Mouse (Mus musculus) right cerebral cortex, postnatal 25 days (tissue): ENCODE results near the gene Pkdcc.

Experiments
- DNase-seq: peaks from one replicate; pipeline ENCODE4 v3.0.0; 2022

Gene Pkdcc

DNA sequence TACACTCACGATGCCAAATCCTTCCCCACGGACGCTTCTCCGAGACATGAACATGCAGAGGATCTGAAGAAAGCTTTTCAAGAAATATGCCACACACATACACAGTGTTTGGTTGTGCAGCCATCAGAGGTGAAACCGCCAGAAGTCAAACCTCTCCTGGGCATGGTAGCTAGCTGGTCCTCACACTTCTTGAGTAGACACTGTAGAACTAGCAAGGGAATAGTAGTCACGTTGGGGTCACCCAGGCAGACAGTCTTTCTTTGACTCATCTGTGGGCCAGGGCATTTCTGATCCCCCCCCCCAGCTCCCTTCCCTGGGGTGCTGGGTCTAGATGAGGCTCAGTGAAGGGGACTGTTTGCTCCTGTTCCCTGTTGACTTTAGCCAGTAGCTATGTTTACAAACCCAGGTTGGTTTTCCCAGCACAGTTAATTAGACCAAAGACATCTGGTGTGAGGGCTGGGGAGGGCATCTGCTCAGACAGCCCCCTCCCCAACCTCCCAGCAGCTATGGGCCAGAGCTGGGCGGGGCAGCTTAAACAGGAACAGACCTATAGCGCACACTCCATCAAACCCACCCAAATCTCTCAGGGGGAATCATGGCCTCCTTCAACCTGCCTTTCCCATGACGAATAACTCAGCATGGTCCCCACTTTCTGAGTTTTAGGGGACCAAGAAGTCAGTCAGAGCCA lies 1.7 kb upstream of the Pkdcc start:
- no peak for DNase-seq

DNA sequence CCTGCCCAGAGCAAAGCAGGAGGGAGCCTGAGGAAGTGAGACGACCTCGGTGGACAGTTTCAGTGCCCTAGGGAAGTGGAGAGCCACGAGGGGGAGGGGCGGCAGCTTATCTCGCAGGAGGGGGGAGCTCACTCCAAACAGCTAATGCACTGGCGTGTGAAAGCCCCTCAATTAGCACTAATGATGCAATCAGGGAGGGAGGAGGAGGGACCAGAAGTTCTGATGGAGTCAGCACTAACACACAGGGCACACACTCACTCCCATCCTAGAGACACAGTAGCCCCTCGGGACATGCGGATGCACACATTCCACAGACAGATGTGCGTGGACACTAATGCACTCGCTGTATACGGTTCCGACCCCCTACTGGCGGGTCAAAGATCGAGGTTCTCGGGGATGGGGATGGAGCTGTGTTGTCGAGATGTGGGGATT lies 915 bp upstream of the Pkdcc start:
- no peak for DNase-seq

DNA sequence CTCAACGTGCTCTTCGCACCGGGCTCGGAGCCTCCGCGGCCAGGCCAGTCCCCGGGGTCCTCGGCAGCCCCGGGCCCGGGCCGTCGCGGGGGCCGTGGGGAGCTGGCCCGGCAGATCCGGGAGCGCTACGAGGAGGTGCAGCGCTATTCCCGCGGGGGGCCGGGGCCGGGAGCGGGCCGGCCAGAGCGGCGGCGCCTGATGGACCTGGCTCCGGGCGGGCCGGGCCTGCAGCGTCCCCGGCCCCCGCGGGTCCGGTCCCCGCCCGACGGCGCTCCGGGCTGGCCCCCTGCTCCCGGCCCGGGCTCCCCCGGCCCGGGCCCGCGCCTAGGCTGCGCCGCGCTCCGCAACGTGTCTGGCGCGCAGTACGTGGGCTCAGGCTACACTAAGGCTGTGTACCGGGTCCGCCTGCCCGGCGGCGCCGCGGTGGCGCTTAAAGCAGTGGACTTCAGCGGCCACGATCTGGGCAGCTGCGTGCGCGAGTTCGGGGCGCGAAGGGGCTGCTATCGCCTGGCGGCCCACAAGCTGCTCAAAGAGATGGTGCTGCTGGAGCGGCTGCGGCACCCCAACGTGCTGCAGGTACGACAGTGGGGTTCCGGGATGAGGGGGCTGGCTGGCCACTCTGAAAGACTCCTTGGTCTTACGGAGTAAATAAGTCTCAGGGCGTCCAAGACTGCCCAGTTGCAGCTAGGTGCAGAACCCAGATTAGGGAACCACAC lies 595 bp downstream of the Pkdcc start:
- peak; percentile 48 for DNase-seq

DNA sequence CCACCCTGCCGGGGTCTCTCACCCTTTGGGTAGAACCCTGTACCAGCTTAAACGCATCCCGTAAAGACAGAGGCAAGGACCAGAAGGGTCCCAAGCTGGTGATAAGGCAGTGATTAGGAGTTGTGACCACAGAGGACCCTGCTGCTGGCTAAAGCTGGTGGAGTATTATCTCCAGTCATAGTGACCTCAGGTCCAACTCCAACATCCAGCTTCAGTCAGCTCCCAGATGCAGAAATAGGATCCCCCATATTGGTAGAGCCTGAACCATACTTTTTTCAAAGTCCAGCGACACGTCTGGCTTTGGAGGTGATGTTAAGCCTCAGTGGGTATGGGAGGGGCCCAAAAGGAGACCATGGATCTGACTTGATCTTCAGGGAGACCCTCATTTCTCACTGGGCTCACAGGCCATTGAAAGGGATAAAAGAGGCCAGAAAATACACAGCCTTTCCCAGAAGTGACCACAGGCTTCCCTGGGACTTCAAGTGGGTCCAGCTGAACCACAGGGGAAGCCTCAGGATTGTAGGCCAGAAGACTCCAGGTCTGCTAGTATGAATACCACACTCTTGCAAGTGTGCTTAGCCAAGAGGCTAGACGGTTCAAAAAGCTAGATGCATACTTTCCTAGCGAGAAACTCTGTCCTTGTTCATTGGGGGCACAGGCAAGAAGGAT lies 1.3 kb downstream of the Pkdcc start:
- no peak for DNase-seq

DNA sequence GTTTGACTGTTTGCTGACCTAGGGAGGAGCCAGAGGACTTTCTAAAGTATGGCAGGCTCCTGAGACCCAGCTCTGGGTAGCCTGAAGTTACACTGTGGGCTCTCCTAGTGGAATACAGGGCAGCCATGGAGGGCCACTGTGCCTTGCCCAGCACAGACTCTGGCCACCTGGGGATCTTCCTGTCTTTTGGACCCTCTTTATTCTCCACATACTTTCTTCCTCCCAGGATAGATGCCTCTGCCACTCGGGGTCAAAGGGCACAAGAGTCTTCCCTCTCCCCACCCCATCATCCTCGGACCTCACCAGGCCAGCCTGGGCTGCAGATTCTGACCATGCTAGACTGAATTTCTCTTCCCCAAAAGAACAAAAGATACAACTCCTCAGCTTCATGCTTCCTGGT lies 3.1 kb downstream of the Pkdcc start:
- DNase-seq, result no peak

DNA sequence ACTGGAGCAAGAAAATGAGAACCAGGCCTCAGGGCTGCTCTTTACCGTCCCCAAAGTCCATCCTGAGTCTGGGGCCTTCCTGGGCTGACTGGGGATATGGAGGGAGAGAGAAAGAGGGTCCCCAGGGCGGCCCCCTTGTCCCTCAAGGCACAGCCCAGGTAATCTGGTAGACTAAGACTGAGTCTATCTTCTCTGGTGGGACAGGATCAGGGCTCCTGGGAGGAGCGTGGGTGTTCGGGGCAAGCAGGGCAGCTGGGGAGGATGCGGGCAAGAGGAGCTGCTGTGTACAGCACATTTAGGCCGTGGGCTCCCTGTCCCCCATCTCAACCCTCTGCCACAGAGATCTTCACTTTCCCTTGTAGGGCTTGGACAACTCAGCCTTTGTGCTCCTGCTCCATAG lies 3.6 kb downstream of the Pkdcc start:
- DNase-seq, result no peak

DNA sequence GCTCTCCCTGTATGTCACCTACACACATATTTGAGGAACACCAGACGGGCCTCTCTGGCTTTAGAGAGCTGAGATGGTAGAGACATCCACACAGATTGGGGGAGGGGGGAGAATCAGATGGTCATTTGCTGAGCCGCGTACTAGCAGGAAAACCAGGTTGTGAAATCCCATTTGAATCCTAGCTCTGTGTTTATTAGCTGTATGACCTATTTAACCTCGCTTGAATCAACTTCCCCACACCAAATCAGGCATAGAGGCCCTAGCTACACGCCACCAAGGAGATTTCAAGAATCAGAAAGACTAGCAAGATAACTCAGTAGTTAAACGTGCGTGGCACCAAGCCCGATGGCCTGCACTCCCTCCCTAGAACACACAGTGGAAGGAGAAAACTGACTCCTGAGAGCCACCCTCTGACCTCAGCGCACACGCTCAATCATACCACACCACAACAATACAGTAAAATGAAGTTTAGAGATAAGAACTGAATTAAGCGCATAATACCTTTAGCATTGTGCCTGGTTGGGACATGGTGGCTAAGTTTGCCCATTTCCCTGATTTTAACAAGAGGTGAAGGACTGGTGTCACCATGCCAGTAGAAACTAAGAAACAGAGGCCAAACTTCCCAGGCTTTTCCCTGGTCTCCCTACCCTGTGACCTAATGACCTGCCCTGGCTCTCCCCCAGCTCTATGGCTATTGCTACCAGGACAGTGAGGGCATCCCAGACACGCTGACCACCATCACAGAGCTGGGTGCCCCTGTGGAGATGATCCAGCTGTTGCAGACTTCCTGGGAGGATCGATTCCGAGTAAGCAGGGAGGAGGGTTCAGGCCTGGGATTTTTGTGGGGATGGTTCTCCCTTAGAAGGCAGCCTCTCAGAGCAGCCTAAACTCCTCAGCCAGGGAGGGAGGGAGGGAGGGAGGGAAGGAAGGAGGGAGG lies 4.5 kb downstream of the Pkdcc start:
- no peak for DNase-seq

DNA sequence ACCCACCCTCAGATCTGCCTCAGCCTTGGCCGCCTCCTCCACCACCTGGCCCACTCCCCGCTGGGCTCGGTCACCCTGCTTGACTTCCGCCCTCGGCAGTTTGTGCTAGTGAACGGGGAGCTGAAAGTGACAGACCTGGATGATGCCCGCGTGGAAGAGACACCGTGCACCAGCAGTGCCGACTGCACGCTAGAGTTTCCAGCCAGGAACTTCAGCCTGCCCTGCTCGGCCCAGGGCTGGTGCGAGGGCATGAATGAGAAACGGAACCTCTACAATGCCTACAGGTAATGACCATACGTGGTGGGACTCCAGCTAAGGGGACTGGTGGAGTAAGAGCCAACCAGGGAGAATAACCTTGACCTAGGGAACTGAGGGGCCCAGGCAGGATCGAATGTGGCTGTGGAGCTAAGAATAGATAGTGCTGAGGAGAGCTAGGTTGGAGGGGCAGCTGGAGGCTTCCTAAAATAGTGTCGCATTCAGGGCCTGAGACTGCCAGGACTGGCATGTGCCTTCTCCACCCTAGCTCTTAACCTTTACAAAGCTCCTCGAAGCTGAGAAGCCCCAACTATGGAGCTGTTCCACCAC lies 6.0 kb downstream of the Pkdcc start:
- no peak for DNase-seq

DNA sequence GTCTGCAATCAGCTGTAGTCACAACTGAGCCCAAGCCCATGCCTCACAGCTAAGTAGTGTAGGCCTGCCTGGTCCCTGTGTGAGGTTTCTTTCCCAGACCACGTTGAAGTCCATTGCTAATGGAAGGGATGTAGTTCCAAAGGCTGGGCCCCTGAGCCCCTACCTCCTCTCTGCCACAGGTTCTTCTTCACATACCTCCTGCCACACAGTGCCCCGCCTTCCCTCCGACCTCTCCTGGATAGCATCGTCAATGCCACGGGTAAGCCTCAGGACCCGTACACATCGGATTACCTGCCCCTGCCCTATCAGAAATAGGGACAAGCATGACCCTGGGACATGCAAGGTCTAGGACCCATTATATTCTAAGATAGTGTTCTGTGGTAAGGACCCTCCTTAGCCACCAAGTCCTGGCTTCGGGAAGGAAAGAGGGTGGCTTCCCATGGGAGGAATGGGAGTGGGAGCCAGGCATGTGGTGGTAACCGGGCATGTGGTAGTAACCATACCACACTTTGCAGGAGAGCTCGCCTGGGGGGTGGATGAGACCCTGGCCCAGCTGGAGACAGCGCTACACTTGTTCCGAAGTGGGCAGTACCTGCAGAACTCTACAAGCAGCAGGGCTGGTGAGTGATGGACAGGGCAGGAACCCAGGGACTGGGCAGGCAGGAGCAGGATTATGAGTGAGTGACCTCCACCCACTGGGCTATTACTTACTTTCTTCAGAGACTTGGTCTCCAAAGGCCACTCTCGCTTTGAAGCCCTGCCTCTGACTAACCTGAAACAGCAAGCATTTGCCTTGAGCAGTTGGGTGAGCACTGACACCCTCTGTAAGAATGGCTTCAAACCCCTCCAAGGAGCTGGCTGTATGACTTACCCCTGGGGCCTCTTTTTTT lies 6.8 kb downstream of the Pkdcc start:
- no peak for DNase-seq

DNA sequence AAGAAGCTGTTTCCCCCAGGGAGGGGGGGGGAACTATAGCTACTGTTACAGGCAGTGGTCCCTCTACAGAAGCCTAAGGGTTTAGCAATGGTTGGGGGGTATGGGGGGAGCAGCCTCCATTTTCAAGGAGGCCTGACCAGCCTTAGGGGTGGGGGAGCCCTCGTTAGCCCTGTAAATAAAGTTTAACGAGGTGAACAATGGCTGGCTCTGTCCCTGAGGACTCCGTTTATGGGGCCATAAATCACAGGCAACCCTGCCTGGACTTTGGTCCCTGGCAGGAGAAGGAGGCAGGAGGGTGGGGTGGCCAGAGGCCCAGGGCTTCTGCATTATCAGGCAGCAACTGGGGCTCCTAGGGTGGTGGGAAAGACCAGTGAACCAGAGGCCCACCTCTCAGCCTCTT lies 7.6 kb downstream of the Pkdcc start:
- no peak for DNase-seq

DNA sequence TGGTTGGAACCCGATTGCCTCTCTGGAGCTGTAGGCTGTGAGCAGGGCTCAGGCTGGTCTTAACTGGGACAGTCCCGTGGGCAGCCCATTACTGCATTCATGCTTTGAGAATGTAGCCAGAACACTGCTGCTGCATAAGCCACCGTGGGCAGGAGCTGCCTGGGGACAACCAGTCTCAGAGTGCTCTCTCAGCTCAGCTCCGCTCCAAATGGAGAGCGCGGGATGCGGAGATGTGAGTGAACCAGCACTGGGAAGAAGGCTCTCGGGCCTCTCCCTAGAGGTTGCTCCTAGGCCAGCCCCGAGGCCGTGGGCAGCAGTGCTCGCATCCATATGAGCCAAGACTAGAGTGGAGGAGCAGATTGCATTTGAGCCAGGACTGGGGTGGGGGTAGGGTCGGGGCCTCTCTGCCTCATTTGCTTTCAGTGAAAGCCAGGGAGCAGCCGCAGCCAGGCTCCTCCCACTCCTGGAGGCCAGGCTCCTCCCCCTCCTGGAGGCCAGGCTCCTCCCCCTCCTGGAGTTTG lies 9.4 kb downstream of the Pkdcc start:
- DNase-seq, result no peak

DNA sequence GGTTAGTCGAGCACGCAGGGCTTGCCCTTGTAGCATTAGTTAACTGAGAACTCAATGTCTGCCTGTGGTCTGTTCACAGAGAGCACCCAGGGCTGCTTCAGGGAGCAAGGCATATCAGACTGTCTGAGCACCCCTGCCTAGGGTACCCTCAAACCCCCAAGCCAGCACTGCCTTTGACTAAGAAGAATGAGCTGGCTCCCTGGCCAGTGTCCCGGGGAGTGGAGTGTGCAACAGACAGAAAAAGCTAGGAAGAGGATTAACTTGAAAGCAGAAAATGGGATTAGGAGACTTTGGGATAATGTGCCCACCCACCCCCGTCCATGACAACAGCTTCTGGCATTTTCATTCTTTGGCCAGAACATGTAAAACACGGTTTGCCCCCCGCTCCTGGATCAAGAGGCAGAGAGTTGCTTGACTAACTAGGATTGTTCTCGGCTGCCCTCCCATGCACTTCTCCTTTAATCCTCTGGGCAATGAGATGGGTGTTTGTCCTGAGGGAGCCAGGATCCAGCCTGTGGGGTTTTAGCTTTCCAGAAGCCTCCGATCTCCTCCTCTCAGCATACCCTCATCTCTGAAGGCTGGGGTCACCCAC lies 11.4 kb downstream of the Pkdcc start:
- DNase-seq, result no peak

DNA sequence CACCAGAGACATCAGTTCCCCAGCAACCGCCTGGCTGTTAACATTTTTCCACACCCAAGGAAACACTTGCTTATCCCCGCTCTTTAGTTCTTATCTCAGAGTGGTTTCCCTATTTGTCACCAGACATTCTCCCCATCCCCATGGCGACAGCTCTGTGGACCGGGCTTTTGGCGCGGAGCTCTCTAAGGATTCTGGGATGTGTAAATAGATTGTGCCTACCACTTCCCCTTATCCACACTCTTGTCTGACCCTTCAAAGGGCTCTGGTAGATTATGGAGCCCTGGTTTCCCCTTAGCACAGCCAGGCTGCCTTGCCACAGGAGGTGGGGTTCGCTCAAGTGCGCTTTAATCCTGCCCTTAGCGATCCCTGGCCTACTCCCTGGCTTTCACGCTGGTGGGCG lies 16.3 kb downstream of the Pkdcc start:
- no peak for DNase-seq

DNA sequence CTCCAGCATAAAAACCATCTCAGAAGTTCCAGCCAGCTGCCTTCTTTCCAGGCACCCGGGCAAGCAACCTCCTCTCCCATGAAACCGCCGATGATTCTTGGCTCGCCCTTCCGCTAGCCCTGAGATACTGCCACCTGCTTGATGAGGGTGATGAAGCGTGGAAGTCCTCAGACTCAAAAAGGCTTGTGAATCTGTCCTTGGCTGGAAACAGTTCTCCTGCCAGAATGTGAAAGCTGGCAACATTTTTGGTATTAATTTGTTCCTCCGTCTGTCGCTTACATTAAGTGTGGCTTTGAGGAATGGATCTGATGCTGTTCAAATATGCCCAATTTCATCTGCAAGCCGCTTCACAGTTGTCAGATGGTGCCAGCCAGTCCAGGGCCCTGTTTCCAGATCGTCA lies 20.1 kb downstream of the Pkdcc start:
- no peak for DNase-seq

DNA sequence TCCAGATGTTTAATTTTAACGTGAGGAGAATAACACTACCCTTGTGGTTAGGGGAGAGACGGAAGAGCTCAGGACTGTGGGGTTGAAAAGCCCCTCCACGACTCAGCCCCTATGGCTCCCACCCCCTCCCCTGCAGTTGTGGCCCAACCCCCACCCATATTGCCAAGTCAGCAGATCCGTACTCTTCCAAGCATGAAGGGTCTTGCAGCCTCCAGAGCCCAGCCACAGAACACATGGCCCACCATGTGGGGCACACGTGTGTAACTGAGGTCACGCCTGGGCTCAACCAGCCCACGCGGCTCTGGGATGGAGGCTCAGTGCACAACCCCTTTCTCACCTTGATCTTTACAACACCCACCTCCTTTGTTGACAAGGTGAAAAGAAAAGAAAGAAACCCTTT lies 21.1 kb downstream of the Pkdcc start:
- DNase-seq, result no peak

DNA sequence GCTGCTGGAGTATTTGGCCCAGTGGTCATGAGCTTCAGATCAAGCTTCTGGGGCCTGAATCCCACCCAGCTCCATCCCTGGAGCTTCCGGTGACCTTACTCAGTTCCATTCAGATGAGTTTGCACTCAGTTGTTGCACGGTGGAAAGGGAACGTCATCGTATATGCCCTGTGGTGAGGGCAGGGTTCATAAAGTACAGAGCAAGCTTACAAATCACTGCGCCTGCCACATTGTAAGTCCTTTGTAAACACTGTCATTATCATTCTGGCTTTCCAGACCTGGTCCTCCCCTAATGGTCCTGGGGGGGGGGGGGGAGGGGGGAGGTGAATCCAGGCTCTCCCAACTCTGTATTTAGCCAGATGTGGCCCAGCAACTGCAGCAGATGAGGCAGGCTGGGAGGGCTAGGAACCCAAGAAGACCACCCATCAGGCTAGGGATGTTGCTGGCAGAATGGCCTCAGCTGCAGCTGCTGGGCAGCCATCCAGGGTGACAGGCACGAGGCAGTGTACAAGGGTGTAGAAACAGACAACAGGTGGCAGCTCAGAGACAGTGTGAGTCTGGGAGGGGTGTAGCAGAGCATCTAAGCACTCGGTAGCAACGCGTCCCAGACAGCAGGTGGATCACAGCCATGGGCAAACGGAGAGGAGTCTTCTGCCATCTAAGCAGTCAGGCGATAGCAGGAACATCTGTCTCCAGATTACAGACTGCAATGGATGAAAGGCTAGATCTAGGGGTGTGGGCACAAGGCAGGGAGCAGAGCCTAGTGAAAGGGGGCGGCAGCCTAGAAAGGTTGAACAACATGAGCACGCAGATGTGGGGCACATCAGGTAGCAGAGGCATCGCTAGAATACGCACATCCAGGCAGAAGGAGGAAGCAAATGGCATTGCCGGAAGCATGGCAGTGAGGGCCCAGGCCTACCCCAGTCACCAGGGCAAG lies 23.3 kb downstream of the Pkdcc start:
- no peak for DNase-seq

DNA sequence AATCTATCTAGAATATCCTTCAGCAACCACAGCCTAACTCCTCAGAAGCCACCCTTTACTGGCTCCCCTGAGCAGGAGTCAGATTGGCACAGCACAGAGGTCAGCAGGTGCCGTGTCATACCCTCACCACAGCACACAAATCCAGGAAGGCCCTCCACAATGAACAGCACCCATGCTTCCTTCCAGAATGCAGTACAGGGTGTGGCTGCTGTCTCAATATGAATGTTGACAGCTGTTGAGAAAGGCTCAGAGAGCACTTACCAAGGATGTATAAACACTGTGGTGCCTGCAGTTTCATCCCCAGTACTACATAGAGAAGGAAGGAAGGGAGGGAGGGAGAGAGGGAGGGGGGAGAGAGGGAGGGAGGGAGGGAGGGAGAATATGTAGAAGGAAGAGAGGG lies 29.4 kb downstream of the Pkdcc start:
- no peak for DNase-seq

DNA sequence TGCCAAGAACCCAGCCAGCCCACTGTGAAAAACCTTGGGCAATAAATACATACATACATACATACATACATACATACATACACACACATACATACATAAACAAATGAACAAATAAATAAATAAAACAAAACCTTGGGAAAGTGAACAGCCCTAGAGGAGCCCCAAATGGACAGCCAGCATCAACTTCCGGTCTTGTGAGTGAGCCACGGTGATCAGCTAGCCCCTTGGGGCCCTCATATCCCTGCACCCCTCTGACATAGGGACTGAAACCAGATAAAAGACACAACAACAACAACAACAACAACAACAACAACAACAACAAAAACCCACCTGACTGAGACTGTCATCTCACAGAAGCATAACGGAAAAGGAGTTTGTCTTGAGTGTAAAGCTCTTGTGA lies 30.4 kb downstream of the Pkdcc start:
- DNase-seq, result no peak

DNA sequence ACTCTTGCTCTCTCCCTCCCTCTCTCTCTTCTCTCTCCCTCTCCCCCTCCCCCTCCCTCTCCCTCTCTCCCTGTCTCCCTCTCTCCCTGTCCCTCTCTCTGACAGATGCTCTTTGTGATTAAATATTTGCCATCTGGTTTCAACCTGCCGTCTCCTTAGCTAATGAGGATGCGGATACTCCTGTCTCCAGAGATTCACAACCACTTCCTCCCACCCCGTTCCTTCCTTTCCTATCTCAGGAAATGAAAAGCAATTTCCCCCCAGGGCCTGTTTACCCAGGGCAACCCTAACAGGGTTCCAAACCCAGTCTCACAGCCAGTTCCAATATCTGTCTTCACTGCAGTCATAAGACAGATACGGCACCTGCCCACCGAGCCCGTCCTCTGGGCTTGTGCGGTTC lies 31.0 kb downstream of the Pkdcc start:
- no peak for DNase-seq

DNA sequence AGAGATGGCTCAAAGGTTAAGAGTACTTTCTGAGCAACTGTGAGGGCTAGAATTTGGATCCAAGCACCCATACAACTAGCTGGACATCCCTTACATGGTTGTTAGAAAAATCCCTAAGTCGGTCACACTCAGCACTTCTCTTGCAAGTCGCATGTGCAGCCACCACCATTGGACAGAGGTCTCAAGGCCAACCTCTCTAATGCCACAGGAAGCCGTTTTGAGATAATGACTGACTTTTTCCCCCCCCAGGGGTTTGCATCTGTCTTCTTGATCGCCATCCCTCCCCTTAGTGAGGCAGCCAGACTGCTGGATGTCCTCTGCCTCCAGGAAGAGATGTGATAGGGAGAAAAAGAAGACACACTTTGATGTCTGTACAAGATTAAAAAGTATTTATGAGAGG lies 32.1 kb downstream of the Pkdcc start:
- no peak for DNase-seq
